Mouse (Mus musculus) central nervous system, embryonic 11.5 days (tissue): Measurements from ENCODE around the gene Fam122c. TPM values are rescaled to one million over a fixed set of nuclear protein-coding genes. Genes with fewer than 3 reads are reported as not detected.

Source experiments
- polyA plus RNA-seq: library from polyadenylated mRNA; depleted of rRNA; stranded (reverse); fragments of >200 nt; gene quantifications from 2 replicates; pipeline ENCODE4 v1.2.3, GENCODE M21; 2012; rRNA removed

Fam122c gene
- not detected in 2 replicates for polyA plus RNA-seq

DNA sequence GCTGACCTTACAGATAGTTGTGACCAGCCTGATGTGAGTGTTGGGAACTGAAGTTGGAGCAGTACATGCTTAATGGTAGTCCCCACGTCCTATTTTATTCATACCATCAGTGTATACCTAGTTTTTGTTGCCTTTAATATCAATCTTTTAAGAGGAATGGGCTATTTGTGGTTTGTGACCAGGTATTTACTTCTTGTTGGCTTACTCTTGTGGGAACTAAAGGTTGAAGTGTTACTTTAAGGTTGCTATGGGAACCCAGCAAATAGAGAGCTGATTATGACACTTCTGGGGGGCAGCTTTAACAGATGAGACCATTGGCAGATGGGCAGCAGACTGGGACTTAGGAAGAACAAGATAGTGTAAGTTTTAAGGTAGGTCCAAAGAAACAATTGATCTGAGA is at the start of gene Fam122c:
TSS of gene Fam122c (plus strand) at position 301 of the 400 bp plus-strand sequence.

DNA sequence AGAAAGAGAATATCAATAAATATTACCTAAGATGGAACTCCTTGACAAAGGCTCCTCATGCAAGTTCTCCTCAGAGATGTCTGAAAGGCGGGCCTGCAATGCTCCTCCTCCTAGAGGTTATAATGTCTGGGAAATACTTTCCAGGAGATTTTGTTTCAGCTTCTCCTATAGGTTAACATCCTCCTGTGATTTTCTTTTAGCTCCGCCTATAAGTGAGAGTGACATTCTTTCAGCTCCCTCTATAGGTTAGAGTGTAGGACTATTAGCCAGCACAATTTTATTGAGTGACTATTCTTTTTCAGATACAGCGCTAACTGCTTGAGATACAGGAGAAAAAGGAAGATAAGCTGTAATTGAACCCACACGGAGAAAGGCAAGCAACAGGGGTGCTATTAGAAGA is 33.2 kb upstream of the Fam122c start, which contains the start of gene Plac1:
TSS of gene Plac1 (minus strand) at position 101 of the 400 bp plus-strand sequence.

DNA sequence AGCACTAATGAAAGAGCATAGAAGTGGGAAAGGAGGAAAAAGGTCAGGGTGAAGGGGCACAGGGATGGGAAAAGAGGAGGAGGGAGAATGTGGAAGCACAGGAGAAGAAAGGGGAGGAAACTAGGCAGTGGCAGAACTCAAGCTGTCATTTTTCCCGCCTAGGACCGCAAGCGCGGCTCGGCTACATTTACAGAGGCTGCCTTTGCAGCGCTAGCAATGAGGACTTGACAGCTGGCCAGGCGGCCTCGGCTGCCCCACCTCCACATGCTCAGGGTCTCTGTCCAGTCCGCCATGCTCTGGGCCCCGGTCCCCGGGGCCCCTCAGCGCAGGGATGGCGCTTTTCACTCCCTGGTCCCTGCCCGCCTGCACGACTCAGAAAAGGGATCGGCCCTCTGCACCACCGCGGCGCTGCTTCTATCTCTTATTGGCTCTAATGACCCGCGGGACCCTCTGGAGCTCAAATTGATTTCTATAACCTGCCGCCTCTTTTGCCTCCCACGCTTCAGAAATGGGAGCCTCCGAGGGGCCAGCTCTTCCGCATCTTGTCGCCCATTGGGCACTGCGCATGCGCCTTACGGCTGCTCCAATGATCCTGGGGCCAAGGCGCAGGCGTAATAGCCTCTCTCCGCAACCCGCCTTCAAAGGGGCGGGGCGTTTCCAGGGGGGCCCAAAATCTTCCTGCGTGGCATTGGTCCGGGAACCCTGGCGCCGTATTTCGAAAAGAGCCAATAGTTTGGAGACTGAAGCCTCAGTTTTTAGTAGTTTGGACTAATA is 3.7 kb upstream of the Fam122c start, which contains the start of gene Fam122b:
TSS of gene Fam122b (minus strand) at position 517 of the 774 bp plus-strand sequence.

DNA sequence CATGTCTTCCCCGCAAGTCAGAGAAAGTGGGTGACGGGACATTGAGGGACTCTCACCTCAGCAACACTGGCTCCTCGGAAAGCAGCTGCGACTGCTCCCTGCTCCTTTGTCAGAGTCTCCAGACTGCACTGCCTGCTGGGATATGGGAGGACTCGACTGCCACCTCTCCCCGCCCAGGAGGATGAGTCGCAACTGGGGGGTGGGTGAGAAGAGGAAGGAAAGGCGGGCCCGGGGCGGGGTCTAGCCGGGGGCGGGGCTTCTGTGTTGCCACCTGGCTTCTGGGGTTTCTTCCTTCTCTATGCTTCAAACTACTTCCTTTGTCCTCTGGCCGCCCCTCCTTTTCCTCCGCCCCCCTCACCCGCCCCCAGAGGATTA is 97.1 kb downstream of the Fam122c start, which contains the start of gene Mospd1:
TSS of gene Mospd1 (minus strand) at position 137 of the 375 bp plus-strand sequence.

Other genes with a start within 250 kb of the Fam122c start
- gene Plac1, start 33.3 kb upstream of the Fam122c start, polyA plus RNA-seq = 0.66 and 4.0 TPM in 2 replicates
- 8.3 and 12.0 TPM in 2 replicates for gene Fam122b, start 3.6 kb upstream of the Fam122c start, polyA plus RNA-seq
- 13.5 and 25.4 TPM in 2 replicates for gene Mospd1, start 97.1 kb downstream of the Fam122c start, polyA plus RNA-seq
- gene Etd, start 161.5 kb downstream of the Fam122c start, polyA plus RNA-seq = not detected in 2 replicates